Mouse (Mus musculus) bone marrow, adult 2 months (tissue): ENCODE results near the gene Ace. TPM values are rescaled to one million over a fixed set of nuclear protein-coding genes. Genes with fewer than 3 reads are reported as not detected.

Source experiments
- H3K27ac ChIP-seq: fragments of 200-500 bp; 2 replicates; pipeline ENCODE4 v1.5.1; 2012; ENCODE audit warnings: low read depth, mild to moderate bottlenecking, control low read depth, inconsistent platforms, low read length; ENCODE audit not compliant: control insufficient read depth, poor library complexity, insufficient read depth
- H3K4me1 ChIP-seq: fragments of 200-500 bp; 2 replicates; pipeline ENCODE4 v1.6.1; 2011; ENCODE audit warnings: low read length; ENCODE audit not compliant: control insufficient read depth, insufficient read depth
- H3K4me3 ChIP-seq: fragments of 200-500 bp; replicated peaks from 2 replicates; pipeline ENCODE3; 2011; ENCODE audit warnings: mild to moderate bottlenecking, low read depth, low read length, control low read depth; ENCODE audit not compliant: control insufficient read depth
- CTCF ChIP-seq: fragments of 200-500 bp; IDR thresholded peaks from 2 replicates; pipeline ENCODE4 v1.5.1; 2011; ENCODE audit warnings: low read length, control low read depth; ENCODE audit not compliant: control insufficient read depth, insufficient read depth
- POLR2A ChIP-seq: fragments of 200-500 bp; IDR thresholded peaks from 2 replicates; pipeline ENCODE4 v1.6.1; 2011; ENCODE audit warnings: low read depth, mild to moderate bottlenecking, control low read depth, low read length, borderline replicate concordance; ENCODE audit not compliant: control insufficient read depth
- WGBS: fragments of 180-500 bp; shearing (Covaris S2); methylation state at CpG from one replicate; pipeline ENCODE4 v1.1.7; 2018; 5-methylcytosine and 5-hydroxymethylcytosine counted together
- polyA plus RNA-seq: library from polyadenylated mRNA; stranded (reverse); fragments of >200 nt; gene quantifications from 2 replicates; pipeline ENCODE4 v1.2.4, GENCODE M21; 2011; ENCODE audit warnings: low replicate concordance; ENCODE audit not compliant: missing spikeins, insufficient read depth, insufficient read length

The Ace gene
- polyA plus RNA-seq, 1 experiment, result 3.9 TPM

DNA sequence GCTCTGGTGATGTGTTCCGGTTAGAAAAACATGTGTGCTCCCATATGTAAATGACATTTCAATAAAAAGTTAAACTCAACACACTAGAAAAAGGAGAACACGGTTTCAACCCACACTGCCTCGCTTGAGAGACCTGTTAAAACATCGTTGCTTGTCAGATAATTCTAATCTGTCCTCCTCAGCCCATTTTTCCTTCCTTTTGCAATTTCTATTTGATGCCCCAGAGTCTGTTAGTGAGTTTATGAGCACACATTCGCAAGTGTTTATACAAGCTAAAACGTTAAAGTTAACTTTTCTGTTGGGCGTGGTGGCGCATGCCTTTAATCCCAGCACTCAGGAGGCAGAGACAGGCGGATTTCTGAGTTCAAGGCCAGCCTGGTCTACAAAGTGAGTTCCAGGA lies 67.2 kb downstream of the Ace start:
- H3K4me3 ChIP-seq, result no peak overlapping the region
- no peak for TF ChIP-seq POLR2A
- no peak for TF ChIP-seq CTCF
- H3K4me1 ChIP-seq, result peaks cover 1% of the 10 kb centered on the region; the same call in 1 of the 2 replicates
- no peak overlapping the region for H3K27ac ChIP-seq
- WGBS, result 70% methylated on average over 9 of the region's 9 CpGs

DNA sequence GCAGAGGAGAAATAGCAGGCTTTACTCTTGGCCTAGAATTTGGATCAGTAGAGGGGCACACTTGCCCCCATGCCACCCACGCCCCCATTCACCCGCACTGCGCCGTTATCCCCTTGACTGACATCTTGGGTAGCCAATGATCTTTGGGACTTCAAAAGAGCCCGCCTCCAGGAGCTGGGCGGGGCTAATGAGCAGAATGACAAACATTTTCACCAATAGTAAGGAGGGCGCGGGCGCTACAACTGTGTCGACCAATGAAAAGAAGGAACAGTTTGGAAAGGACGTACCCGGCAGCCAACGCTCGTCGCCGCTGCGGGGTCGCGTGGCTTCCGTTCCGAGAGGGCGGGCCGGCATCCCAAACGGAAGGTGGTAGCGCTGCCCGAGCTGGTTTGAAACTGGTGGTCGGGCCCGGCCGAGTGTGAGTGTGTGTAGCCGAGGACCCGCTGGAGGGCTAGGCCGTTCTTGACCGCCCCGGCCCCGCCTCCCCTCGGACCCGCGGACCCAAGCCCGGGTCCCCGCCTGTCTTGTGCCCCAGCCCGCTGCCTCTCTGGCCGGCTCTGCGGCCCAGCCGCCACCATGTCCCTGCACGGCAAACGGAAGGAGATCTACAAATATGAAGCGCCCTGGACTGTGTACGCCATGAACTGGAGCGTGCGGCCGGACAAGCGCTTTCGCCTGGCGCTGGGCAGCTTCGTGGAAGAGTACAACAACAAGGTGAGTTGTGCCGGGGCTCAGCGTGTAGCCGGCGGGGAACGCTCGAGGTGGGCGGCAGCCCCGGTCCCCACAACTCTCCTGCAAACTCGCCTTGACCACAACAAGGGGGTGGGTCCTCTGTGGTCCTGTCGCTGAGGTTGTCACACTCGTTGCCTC lies 69.0 kb downstream of the Ace start, which contains the start of gene Dcaf7:
TSS of gene Dcaf7 (plus strand) at position 325 of the 870 bp plus-strand sequence.
- peaks cover 1% of the 10 kb centered on the region; the same call in 1 of the 2 replicates for H3K4me1 ChIP-seq
- H3K4me3 ChIP-seq, result peak within 1 kb of the TSS; percentile 94
- TF ChIP-seq CTCF, result no peak
- TF ChIP-seq POLR2A, result peak; percentile 78; the same call in 1 of the 2 replicates
- peak within 1 kb of the TSS; percentile 83 for H3K27ac ChIP-seq
- WGBS, result under 1% methylated on average over 66 of the region's 66 CpGs

DNA sequence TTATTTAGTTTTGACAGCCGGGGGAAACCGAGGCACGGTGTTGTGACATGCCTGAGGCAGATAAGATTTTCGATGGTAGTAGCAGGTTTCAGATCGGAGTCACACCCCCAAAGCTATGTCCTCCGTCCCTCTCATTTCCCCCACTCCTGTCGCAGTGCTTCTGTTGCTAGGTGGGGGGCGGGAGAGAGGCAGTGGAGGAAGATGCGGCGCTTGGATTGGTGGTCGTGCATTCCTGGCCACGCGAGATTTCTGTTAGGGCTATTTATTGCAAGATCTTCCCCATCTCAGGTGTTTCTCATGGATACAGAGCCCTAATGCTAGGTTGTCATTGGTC lies 69.6 kb downstream of the Ace start:
- TF ChIP-seq POLR2A, result no peak
- TF ChIP-seq CTCF, result no peak
- Histone ChIP-seq H3K4me3 (peak overlapping the region; percentile 94), H3K4me1 (peaks cover 1% of the 10 kb centered on the region; the same call in 1 of the 2 replicates), H3K27ac (peak overlapping the region; percentile 83)
- WGBS, result 1% methylated on average over 13 of the region's 13 CpGs

Other genes starting within 250 kb of the Ace start
- gene Cyb561, start 14.6 kb upstream of the Ace start, polyA plus RNA-seq, result 1.4 and 1.8 TPM in 2 replicates
- gene Ace3, start 26.7 kb downstream of the Ace start, polyA plus RNA-seq, result not detected in 2 replicates
- gene Kcnh6, start 40.2 kb downstream of the Ace start, polyA plus RNA-seq, result not detected in 2 replicates
- 15.9 and 16.9 TPM in 2 replicates for gene Dcaf7, start 68.9 kb downstream of the Ace start, polyA plus RNA-seq
- 6.6 and 11.8 TPM in 2 replicates for gene Taco1, start 98.1 kb downstream of the Ace start, polyA plus RNA-seq
- 7.3 and 14.4 TPM in 2 replicates for gene Map3k3, start 116.7 kb downstream of the Ace start, polyA plus RNA-seq
- not detected in 2 replicates for gene Gm10840, start 192.9 kb downstream of the Ace start, polyA plus RNA-seq
- 45.8 and 98.2 TPM in 2 replicates for gene Limd2, start 192.9 kb downstream of the Ace start, polyA plus RNA-seq
- 9.2 and 21.7 TPM in 2 replicates for gene Strada, start 234.2 kb downstream of the Ace start, polyA plus RNA-seq
- gene Ccdc47, start 248.4 kb downstream of the Ace start, polyA plus RNA-seq, result 24.4 and 27.9 TPM in 2 replicates
- 20.2 and 33.5 TPM in 2 replicates for gene Ddx42, start 249.0 kb downstream of the Ace start, polyA plus RNA-seq